Comparison of ENCODE assay signal across 11 mouse cellular contexts in the genomic region with DNA sequence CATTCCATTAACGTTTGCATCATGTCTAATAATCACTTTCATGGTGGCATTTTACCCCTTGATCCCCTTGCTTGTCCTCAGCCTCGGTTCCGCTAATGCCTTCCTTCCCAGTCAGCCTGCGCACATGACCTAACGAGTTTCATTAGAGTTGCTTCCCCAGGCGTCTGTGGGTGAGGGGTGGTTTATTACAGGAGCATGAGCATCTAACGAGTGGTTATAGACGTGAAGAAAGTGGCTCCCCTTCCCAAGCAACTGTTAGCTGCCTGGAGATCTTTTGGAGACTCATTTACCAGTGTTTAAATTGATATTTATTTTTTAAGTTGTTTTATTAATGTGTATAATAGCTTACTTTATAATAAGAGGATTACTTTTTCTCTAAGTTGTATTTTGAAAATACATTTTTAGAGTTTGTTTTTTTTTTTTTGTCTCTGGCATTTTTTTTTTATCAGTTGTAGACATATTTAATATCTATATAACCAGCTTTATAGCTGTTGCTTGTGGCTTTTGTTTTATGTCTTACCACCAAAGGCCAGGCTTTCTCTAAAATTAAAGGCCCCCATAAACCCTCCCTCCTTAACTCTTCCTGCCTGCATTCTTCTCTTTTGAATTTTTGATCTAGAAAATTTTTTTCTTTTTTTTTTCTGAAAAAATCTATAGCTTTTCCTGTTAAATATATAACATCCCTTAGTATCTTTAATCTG.
DNase-seq lines count a peak whose midpoint lies in the region; ATAC-seq and TF ChIP-seq lines count a peak whose summit lies in the region.
"Had no signal": no experiment of that assay in that cellular context is flagged by ENCODE, and none has a peak within 500 bp of the region (broad histone marks: within the 10 kb centered on the region; RNA-seq: fewer than 3 reads in every experiment).

No protein-coding gene starts in this region.

- H3K27ac ChIP-seq in heart, embryonic 14.5 days (replicated peaks in 1 of 2; ENCODE audit: control insufficient read depth in 1 of 2, insufficient read depth in 1 of 2, low read depth in 2 of 2, low read length in 2 of 2) = peak overlapping the region; percentile 36 to 47; a peak in 2 of 4 replicates
- no peak overlapping the region for H3K27ac ChIP-seq in forebrain, postnatal 0 days (ENCODE audit: low read depth, low read length)
- peak overlapping the region; percentile 69 for H3K27ac ChIP-seq in liver, embryonic 16.5 days (ENCODE audit: low read length)

- peak overlapping the region; percentile 42 for H3K4me2 ChIP-seq in heart, embryonic 14.5 days (ENCODE audit: low read length)
- no peak overlapping the region; the same call in 1 of the 2 replicates for H3K4me2 ChIP-seq in forebrain, postnatal 0 days (ENCODE audit: low read depth)
- H3K4me2 ChIP-seq in liver, embryonic 16.5 days (ENCODE audit: low read depth, low read length) = peak overlapping the region; percentile 19
- H3K4me2 ChIP-seq: lung, embryonic 14.5 days had no signal

- ATAC-seq in heart, embryonic 14.5 days (ENCODE audit: insufficient number of reproducible peaks, insufficient read depth, low FRiP score, low read depth) = no peak
- ATAC-seq in forebrain, postnatal 0 days = peak; percentile 27; the same call in 1 of the 2 replicates
- ATAC-seq in liver, embryonic 16.5 days (ENCODE audit: low read depth) = 0 out of 2 replicates have a peak, but pooled peaks have one; percentile 44
- ATAC-seq: inflammation-experienced regulatory T-cells, adult 6 months had no signal

- H3K4me3 ChIP-seq in heart, embryonic 14.5 days (ENCODE audit: control insufficient read depth in 1 of 2, insufficient read depth in 1 of 2, low read depth in 1 of 2, low read length in 2 of 2) = no peak overlapping the region
- no peak overlapping the region for H3K4me3 ChIP-seq in forebrain, postnatal 0 days (ENCODE audit: low read depth, low read length)
- H3K4me3 ChIP-seq in liver, embryonic 16.5 days (ENCODE audit: low read depth, low read length) = no peak overlapping the region

- H3K4me1 ChIP-seq in heart, embryonic 14.5 days (ENCODE audit: control insufficient read depth in 2 of 2, insufficient read depth in 2 of 2, low read length in 2 of 2) = peaks cover 12 to 37% of the 10 kb centered on the region in 2 experiments
- no peaks in the 10 kb centered on the region for H3K4me1 ChIP-seq in forebrain, postnatal 0 days (ENCODE audit: insufficient read depth)
- H3K4me1 ChIP-seq in liver, embryonic 16.5 days (ENCODE audit: control insufficient read depth, low read depth, low read length) = peaks cover 20% of the 10 kb centered on the region

- H3K27me3 ChIP-seq in heart, embryonic 14.5 days (ENCODE audit: control insufficient read depth, insufficient read depth, low read length) = no peaks in the 10 kb centered on the region
- H3K27me3 ChIP-seq in forebrain, postnatal 0 days (ENCODE audit: insufficient read depth, low read length) = no peaks in the 10 kb centered on the region
- no peaks in the 10 kb centered on the region for H3K27me3 ChIP-seq in liver, embryonic 16.5 days (ENCODE audit: control insufficient read depth, insufficient read depth, low read depth, low read length)

- H3K9me3 ChIP-seq in heart, embryonic 14.5 days (ENCODE audit: control insufficient read depth, low read length) = no peaks in the 10 kb centered on the region
- no peaks in the 10 kb centered on the region for H3K9me3 ChIP-seq in forebrain, postnatal 0 days (ENCODE audit: low read length)
- no peaks in the 10 kb centered on the region for H3K9me3 ChIP-seq in liver, embryonic 16.5 days (replicated peaks; ENCODE audit: control insufficient read depth, low read length)

- TF ChIP-seq CTCF in forebrain, postnatal 0 days (IDR thresholded peaks at IDR 0.05; ENCODE audit: low read depth) = no peak

- DNase-seq in heart, adult 9 months (ENCODE audit: low spot score in 2 of 2) = no peak
- DNase-seq in Muller cell, postnatal 12 days (ENCODE audit: inconsistent ontology term) = peak; percentile 53
- no peak for DNase-seq in forebrain, postnatal 0 days
- DNase-seq in adrenal gland, adult (ENCODE audit: inconsistent age in 2 of 2, low spot score in 1 of 2) = no peak
- no peak for DNase-seq in kidney, postnatal 14 days
- DNase-seq in adrenal gland, adult 2 months = no peak
- DNase-seq: lung, embryonic 14.5 days; thymus, adult 2 months had no signal

- peak overlapping the region; percentile 36; the same call in 1 of the 2 replicates for H3K9ac ChIP-seq in heart, embryonic 14.5 days (ENCODE audit: low read length)
- H3K9ac ChIP-seq in forebrain, postnatal 0 days = no peak overlapping the region
- H3K9ac ChIP-seq in liver, embryonic 16.5 days (ENCODE audit: low read depth, low read length) = no peak overlapping the region
- H3K9ac ChIP-seq: lung, embryonic 14.5 days had no signal

- 38% methylated on average over 8 of the region's 8 CpGs for WGBS in heart, embryonic 14.5 days
- WGBS in forebrain, postnatal 0 days = 17% methylated on average over 8 of the region's 8 CpGs
- WGBS in liver, embryonic 16.5 days (ENCODE audit: insufficient replicate concordance) = 20% methylated on average over 8 of the region's 8 CpGs

- H3K36me3 ChIP-seq in heart, embryonic 14.5 days (ENCODE audit: control insufficient read depth, insufficient read depth, low read length) = no peaks in the 10 kb centered on the region
- no peaks in the 10 kb centered on the region for H3K36me3 ChIP-seq in forebrain, postnatal 0 days (ENCODE audit: insufficient read depth)
- no peaks in the 10 kb centered on the region for H3K36me3 ChIP-seq in liver, embryonic 16.5 days (ENCODE audit: control insufficient read depth, insufficient read depth)
